Mouse (Mus musculus): ENCODE results near the gene Trarg1.

DNA sequence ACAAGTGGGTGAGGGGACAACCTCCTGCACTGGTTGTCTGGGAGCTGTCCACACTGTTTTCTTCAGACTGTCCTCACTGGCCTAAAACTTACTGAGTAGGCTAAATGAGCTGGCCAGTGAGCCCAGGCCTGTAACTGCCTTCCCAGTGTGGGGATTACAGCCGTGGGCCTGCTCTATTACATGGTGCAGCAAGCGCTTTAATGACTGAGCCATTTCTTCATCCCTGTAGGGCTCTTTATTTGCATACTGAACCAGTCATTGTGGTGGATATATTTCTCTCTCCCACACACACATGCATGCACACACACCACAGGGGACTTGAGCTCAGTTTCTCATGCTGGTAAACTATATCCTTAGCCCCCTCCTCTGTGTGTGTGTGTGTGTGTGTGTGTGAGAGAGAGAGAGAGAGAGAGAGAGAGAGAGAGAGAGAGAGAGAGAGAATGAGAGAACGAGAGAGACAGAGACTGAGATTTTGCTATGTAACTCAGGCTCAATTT is 26.7 kb upstream of the Trarg1 start:
- TF ChIP-seq CTCF (IDR thresholded peaks at IDR 0.05; ENCODE audit: low read depth, low read length) (no peak), EP300 (IDR thresholded peaks at IDR 0.05; ENCODE audit: insufficient read depth, low read depth, low read length) (no peak)

Data from ES-Bruce4 (cell line).